Mouse (Mus musculus): ENCODE measurements around the gene Plxnb3. TPM values are rescaled to one million over a fixed set of nuclear protein-coding genes. Genes with fewer than 3 reads are reported as not detected.

Plxnb3 gene
- polyA plus RNA-seq (2012; rRNA removed): 1.3 and 1.4 TPM in 2 replicates

DNA sequence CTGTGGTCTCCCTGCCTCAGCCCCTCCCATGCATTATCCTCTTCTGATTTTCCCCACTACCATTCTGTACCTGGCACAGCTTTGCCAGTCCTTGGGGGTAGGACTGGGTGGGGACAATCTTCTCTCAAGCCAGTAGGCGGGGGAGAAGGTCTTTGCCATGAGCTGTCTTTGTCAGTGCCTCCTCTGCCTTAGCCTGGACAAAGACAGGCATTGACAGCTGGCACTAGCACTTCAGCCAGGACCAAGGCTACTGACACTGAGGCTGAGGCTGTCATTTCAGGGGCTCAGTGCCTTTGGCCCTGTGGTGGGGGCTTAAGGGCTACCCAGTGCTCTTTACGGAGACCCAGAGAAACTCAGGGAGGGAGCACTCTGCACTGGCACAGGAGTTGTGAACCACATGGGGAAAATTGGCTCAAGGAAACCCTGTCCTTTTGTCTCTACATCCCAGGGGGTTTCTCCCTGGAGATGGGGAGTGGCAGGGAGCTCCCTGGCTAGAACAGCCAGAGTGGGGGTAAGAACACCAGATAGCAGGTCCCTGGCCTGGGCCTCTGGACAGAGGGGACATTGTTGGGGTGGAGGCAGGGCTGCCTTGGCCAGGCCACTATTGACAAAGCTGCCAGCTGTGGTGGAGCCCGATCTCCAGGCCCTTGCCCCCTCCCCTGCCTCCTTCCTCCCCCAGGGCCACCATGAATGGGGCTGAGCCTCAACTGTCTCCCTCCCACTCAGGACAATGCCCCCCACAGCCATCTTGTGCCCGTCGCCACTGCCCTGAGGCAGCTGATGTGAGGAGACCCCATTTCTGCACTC, at the start of gene Plxnb3:
Gene Plxnb3, plus strand, starts transcription at position 757 of the 807 bp plus-strand sequence.
- no peak for DNase-seq
- Histone ChIP-seq H3K4me1 (ENCODE audit: control insufficient read depth, insufficient read depth, low read length) (no peaks in the 10 kb centered on the region), H3K4me3 (replicated peaks; ENCODE audit: extremely low read depth, low read depth, low read length) (no peak within 1 kb of the TSS)
- WGBS: 83% methylated on average over 5 of the region's 5 CpGs
- TF ChIP-seq POLR2A (IDR thresholded peaks at IDR 0.05; ENCODE audit: borderline replicate concordance, extremely low read depth, low read depth, low read length): no peak
- TF ChIP-seq CTCF (IDR thresholded peaks at IDR 0.05; ENCODE audit: insufficient read depth, low read length): no peak

DNA sequence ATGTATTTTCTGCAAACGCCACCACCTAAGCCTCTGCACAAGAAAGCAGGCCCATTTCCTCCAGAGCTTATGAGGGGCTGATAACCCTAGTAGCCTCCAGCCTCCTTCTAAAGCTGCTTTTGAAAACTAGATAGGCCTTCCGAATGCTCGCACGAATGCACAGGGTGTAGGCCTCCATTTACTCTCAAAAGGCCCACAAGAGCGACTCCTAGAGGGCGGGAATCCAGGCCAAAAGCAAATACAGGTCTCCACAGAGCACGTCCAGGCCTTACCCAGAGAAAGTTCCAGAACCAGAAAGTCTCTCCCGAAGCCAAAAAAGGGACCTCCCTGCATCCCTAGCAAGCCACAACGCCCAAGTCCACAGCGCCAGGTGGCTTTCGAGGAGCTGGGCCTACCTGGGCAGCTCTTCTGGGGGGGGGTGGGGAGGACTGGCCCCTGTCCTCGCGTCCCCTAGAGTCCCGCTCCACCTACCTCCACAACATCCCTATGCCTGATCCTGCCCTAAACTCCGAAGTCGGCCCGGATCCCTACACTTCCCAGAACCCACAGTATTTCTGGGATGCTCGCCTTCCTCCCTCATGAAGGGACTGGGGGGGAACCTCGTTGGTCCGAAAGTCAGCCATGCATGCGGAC, 41.3 kb upstream of the Plxnb3 start:
- DNase-seq: peak; percentile 23
- H3K4me3 ChIP-seq (replicated peaks; ENCODE audit: extremely low read depth, low read depth, low read length): peak overlapping the region; percentile 87
- 36% methylated on average over 21 of the region's 21 CpGs for WGBS
- peaks cover 13% of the 10 kb centered on the region for H3K4me1 ChIP-seq (ENCODE audit: control insufficient read depth, insufficient read depth, low read length)
- no peak for TF ChIP-seq POLR2A (IDR thresholded peaks at IDR 0.05; ENCODE audit: borderline replicate concordance, extremely low read depth, low read depth, low read length)
- TF ChIP-seq CTCF (IDR thresholded peaks at IDR 0.05; ENCODE audit: insufficient read depth, low read length): no peak

DNA sequence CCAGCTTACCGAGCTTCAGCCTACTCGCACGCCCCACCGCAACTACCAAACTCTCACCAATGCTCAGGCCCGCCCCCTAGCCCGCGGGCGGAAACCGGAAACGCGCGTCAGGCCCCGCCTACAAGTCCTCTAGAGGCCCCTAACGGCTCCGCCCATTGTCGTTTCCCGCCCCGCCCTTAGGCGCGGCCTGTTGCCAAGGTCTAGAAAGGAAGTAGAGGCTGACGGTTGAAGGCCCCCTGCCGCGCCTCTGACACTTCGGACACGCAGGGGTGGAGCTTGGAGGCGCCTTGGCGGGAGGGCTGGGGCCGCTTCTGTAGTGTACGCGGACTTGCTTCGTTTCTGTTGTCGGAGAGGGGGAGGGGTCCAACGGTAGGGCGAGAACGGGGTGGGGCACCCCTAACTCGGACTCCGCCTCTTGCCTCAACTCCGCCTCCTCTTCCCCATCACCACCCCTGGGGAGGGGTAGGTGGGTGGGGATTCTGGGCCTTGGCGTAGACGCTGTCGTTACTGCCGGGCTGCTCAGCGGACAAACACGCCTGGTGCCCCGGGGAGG, 40.7 kb upstream of the Plxnb3 start, which contains the start of the genes Bcap31 and Abcd1:
Gene Bcap31, minus strand, starts transcription at position 67 of the 553 bp plus-strand sequence.
Gene Abcd1, plus strand, starts transcription at position 489 of the 553 bp plus-strand sequence.
- Histone ChIP-seq H3K4me1 (ENCODE audit: control insufficient read depth, insufficient read depth, low read length) (peaks cover 17% of the 10 kb centered on the region), H3K4me3 (replicated peaks; ENCODE audit: extremely low read depth, low read depth, low read length) (peak within 1 kb of the TSS; percentile 87)
- peak; percentile 90; the same call in 1 of the 2 replicates for TF ChIP-seq POLR2A (IDR thresholded peaks at IDR 0.05; ENCODE audit: borderline replicate concordance, extremely low read depth, low read depth, low read length)
- TF ChIP-seq CTCF (IDR thresholded peaks at IDR 0.05; ENCODE audit: insufficient read depth, low read length): no peak
- 27% methylated on average over 45 of the region's 45 CpGs for WGBS
- peak; percentile 92 for DNase-seq

DNA sequence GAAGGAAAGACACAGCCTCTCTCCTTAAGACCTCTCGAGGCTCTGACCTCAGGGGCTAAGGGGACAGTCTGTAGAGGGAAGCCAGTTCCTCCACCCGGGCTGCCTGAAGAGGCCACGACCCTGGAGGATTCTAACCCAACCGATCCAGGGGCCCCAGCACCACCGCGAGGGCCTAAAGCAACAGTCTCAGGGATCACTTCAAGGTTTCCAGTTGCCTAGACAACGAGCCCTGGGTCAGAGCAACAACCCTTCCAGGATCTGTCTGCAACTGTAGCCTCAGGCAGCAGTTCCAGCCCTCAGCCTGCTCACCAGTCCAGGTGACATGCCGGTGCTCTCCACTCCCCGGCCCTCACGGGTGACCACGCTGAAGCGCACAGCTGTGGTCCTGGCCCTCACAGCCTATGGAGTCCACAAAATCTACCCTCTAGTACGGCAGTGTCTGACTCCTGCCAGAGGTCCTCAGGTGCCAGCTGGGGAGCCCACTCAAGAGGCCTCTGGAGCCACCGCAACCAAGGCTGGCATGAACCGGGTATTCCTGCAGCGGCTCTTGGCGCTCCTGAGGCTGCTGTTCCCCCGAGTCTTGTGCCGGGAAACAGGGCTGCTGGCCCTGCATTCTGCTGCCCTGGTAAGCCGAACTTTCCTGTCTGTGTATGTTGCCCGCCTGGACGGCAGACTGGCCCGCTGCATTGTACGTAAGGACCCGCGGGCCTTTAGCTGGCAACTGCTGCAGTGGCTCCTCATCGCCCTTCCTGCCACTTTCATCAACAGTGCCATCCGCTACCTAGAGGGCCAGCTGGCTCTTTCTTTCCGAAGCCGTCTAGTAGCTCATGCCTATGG, 40.0 kb upstream of the Plxnb3 start:
- peak; percentile 36 for DNase-seq
- TF ChIP-seq POLR2A (IDR thresholded peaks at IDR 0.05; ENCODE audit: borderline replicate concordance, extremely low read depth, low read depth, low read length) (peak; percentile 77; the same call in 1 of the 2 replicates), CTCF (IDR thresholded peaks at IDR 0.05; ENCODE audit: insufficient read depth, low read length) (no peak)
- WGBS: 44% methylated on average over 30 of the region's 30 CpGs
- Histone ChIP-seq H3K4me3 (replicated peaks; ENCODE audit: extremely low read depth, low read depth, low read length) (peak overlapping the region; percentile 87), H3K4me1 (ENCODE audit: control insufficient read depth, insufficient read depth, low read length) (peaks cover 17% of the 10 kb centered on the region)

DNA sequence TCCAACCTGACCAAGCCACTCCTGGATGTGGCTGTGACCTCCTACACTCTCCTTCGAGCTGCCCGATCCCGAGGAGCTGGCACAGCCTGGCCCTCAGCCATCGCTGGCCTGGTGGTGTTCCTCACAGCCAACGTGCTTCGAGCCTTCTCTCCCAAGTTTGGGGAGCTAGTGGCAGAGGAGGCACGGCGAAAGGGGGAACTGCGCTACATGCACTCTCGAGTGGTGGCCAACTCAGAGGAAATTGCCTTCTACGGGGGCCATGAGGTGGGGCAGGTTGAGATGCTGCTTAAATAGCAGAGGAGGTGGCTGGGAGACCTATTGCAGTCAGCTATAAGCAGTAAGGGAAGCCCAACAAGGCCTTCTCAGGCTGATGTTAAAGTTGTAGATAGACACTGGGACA, 39.2 kb upstream of the Plxnb3 start:
- WGBS: 38% methylated on average over 11 of the region's 11 CpGs
- TF ChIP-seq CTCF (IDR thresholded peaks at IDR 0.05; ENCODE audit: insufficient read depth, low read length): no peak
- TF ChIP-seq POLR2A (IDR thresholded peaks at IDR 0.05; ENCODE audit: borderline replicate concordance, extremely low read depth, low read depth, low read length): 0 out of 2 replicates have a peak, but pooled peaks have one; percentile 14
- DNase-seq: peak; percentile 31
- Histone ChIP-seq H3K4me1 (ENCODE audit: control insufficient read depth, insufficient read depth, low read length) (peaks cover 17% of the 10 kb centered on the region), H3K4me3 (replicated peaks; ENCODE audit: extremely low read depth, low read depth, low read length) (peak overlapping the region; percentile 87)

DNA sequence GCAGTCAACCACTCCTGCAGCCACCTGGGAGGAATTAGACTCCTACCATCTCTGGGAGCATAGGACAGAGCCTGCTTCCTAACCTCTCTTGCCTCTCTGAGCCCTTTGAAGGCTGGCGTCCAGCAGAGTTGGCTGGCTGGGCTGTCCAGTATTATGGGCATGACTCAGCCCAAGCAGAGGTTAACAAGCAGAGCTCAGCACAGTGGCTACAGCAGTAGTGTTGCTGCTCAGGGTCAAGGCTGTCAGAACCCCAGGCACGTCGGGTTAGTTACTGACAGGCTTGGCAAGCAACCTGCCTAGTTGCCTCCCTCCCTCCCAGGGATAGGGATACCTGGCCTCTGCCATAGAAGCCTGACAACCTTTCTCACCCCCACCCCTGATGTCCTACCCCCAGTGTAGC, 38.6 kb upstream of the Plxnb3 start:
- no peak for TF ChIP-seq CTCF (IDR thresholded peaks at IDR 0.05; ENCODE audit: insufficient read depth, low read length)
- TF ChIP-seq POLR2A (IDR thresholded peaks at IDR 0.05; ENCODE audit: borderline replicate concordance, extremely low read depth, low read depth, low read length): no peak
- peak; percentile 17 for DNase-seq
- H3K4me1 ChIP-seq (ENCODE audit: control insufficient read depth, insufficient read depth, low read length): peaks cover 17% of the 10 kb centered on the region
- peak overlapping the region; percentile 87 for H3K4me3 ChIP-seq (replicated peaks; ENCODE audit: extremely low read depth, low read depth, low read length)
- 47% methylated on average over 3 of the region's 3 CpGs for WGBS

DNA sequence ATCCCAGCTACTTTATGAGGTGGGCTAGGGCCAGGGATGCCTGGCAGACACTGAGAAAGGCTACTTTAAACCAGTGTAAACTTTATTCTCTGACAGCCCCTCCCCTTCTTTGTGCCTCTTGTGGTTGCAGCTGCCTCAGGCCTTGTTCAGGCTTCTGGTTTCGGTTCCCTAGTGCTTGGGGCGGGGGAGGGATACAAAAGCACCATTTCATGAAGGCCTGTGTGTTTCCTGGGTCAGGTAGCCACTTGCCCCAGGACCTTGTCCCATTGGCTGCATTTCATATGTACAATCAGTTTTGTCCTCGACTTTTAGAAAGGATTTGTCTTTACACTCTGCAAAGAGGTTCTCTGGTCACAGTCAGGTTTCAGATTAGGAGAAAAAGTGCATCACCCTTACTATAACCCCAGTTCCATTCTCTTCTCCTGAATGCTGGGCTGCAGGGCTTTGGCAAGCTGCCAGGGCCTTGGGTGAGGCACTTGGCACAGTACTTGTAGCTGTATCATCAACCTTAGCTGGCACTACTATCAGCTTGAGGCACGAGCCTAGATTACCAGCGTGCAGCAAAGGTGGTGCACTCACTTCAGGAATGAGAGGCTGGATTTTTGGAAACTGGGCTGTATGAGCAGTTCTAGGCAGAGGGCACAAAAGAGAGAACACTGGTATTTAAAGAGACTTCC, 38.1 kb upstream of the Plxnb3 start:
- DNase-seq: peak; percentile 36
- 28% methylated on average over 5 of the region's 5 CpGs for WGBS
- peak overlapping the region; percentile 27 for H3K4me3 ChIP-seq (replicated peaks; ENCODE audit: extremely low read depth, low read depth, low read length)
- H3K4me1 ChIP-seq (ENCODE audit: control insufficient read depth, insufficient read depth, low read length): peaks cover 17% of the 10 kb centered on the region
- TF ChIP-seq CTCF (IDR thresholded peaks at IDR 0.05; ENCODE audit: insufficient read depth, low read length): no peak
- TF ChIP-seq POLR2A (IDR thresholded peaks at IDR 0.05; ENCODE audit: borderline replicate concordance, extremely low read depth, low read depth, low read length): no peak

DNA sequence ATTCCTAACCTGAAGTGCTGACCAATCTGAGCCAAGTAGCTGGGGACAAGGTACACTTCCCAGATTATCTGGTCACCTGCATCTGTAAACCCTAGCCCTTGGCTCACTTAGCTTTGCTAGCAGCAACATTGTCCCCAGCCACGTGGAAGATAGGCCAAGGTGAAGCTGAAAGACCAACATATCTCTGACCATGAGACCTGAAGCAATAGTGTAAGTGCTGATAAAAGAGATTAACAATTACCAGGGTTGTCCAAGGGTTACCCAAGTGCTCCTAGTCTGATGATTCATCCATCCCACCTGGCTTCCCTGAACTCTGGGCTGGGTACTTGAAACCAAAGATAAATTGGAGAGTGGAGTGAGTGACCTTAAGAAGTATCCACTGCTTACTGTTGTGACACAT, 26.0 kb upstream of the Plxnb3 start:
- WGBS: 47% methylated on average over 1 of the region's 1 CpGs
- Histone ChIP-seq H3K4me3 (replicated peaks; ENCODE audit: extremely low read depth, low read depth, low read length) (no peak overlapping the region), H3K4me1 (ENCODE audit: control insufficient read depth, insufficient read depth, low read length) (no peaks in the 10 kb centered on the region)
- no peak for DNase-seq
- no peak for TF ChIP-seq CTCF (IDR thresholded peaks at IDR 0.05; ENCODE audit: insufficient read depth, low read length)
- no peak for TF ChIP-seq POLR2A (IDR thresholded peaks at IDR 0.05; ENCODE audit: borderline replicate concordance, extremely low read depth, low read depth, low read length)

Measured in lung, adult 2 months (tissue).